Mouse (Mus musculus): ENCODE results near the gene Arl13b. TPM values are rescaled to one million over a fixed set of nuclear protein-coding genes. Genes with fewer than 3 reads are reported as not detected.

The Arl13b gene
- total RNA-seq, 2 experiments from 2014 or later, result 8.5 to 10.1 TPM

Other genes with a start within 250 kb of the Arl13b start
- gene Nsun3, start 60.2 kb downstream of the Arl13b start, total RNA-seq (2015), result 48.5 and 51.5 TPM in 2 replicates
- gene Nsun3, start 60.2 kb downstream of the Arl13b start, total RNA-seq (2017), result 14.9 and 19.2 TPM in 2 replicates
- not detected in 2 replicates for gene Stx19, start 32.4 kb downstream of the Arl13b start, total RNA-seq (2015)
- not detected in 2 replicates for gene Stx19, start 32.4 kb downstream of the Arl13b start, total RNA-seq (2017)
- 22.6 and 24.1 TPM in 2 replicates for gene Pros1, start 7.3 kb upstream of the Arl13b start, total RNA-seq (2015)
- 31.0 and 36.0 TPM in 2 replicates for gene Pros1, start 7.3 kb upstream of the Arl13b start, total RNA-seq (2017)